ENCODE assay signal across 7 mouse cellular contexts in the genomic region with DNA sequence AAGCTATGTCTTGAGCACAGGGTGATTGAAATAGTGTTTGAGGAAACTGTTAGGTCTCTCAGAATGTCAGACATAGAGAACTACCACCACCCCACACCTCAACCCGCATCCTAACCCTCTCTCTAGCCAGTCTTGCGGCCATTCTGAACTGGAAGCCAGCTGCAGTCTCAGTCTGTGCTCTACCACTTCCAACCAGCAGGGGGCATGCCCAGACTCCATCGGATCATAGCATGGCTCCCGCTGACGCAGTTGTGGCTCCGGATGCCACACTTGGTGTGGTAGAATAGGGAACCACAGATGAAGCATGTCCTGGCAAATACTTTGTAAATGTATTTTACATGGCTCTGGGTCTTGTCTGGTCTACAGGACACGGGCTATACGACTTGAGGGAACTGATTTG. TPM values are rescaled to one million over a fixed set of nuclear protein-coding genes. Genes with fewer than 3 reads are reported as not detected.
DNase-seq lines count a peak whose midpoint lies in the region; ATAC-seq and TF ChIP-seq lines count a peak whose summit lies in the region.

No protein-coding gene starts in this region.

- H3K9ac ChIP-seq in liver, embryonic 16.5 days (ENCODE audit: low read depth, low read length) = no peak overlapping the region
- no peak overlapping the region for H3K9ac ChIP-seq in stomach, postnatal 0 days (ENCODE audit: low read length)

- peak; percentile 54 for TF ChIP-seq CTCF in left cerebral cortex, adult 2 months (IDR thresholded peaks at IDR 0.05)
- TF ChIP-seq CTCF in stomach, postnatal 0 days (IDR thresholded peaks at IDR 0.05; ENCODE audit: low read depth) = peak; percentile 73

- H3K27ac ChIP-seq in left cerebral cortex, adult 2 months = no peak overlapping the region
- H3K27ac ChIP-seq in liver, embryonic 16.5 days (ENCODE audit: low read length) = no peak overlapping the region
- no peak overlapping the region for H3K27ac ChIP-seq in stomach, postnatal 0 days (replicated peaks)

- H3K4me2 ChIP-seq in liver, embryonic 16.5 days (ENCODE audit: low read depth, low read length) = peak overlapping the region; percentile 31
- no peak overlapping the region for H3K4me2 ChIP-seq in stomach, postnatal 0 days (replicated peaks; ENCODE audit: low read depth)

- 0 out of 2 replicates have a peak, but pooled peaks have one; percentile 19 for ATAC-seq in liver, embryonic 16.5 days (ENCODE audit: low read depth)
- no peak for ATAC-seq in stomach, postnatal 0 days (ENCODE audit: low FRiP score, low TSS enrichment)

- intact Hi-C loops in left cerebral cortex, adult 2 months (cut with DNase I) = no loop called here
- intact Hi-C loops in gastrocnemius, postnatal 14 days (cut with DNase I; ENCODE audit: low total_unique reads) = no loop called here

- no peaks in the 10 kb centered on the region for H3K9me3 ChIP-seq in liver, embryonic 16.5 days (replicated peaks; ENCODE audit: control insufficient read depth, low read length)
- no peaks in the 10 kb centered on the region for H3K9me3 ChIP-seq in stomach, postnatal 0 days (ENCODE audit: control insufficient read depth, low read length)

- H3K4me3 ChIP-seq in left cerebral cortex, adult 2 months = no peak overlapping the region
- H3K4me3 ChIP-seq in liver, embryonic 16.5 days (ENCODE audit: low read depth, low read length) = peak overlapping the region; percentile 42
- no peak overlapping the region for H3K4me3 ChIP-seq in stomach, postnatal 0 days (ENCODE audit: low read depth, low read length)

- H3K36me3 ChIP-seq in liver, embryonic 16.5 days (ENCODE audit: control insufficient read depth, insufficient read depth) = no peaks in the 10 kb centered on the region
- H3K36me3 ChIP-seq in stomach, postnatal 0 days (ENCODE audit: control insufficient read depth, insufficient read depth, low read length) = no peaks in the 10 kb centered on the region

- no peaks in the 10 kb centered on the region; the same call in 1 of the 2 replicates for H3K4me1 ChIP-seq in liver, embryonic 16.5 days (ENCODE audit: control insufficient read depth, low read depth, low read length)
- no peaks in the 10 kb centered on the region for H3K4me1 ChIP-seq in stomach, postnatal 0 days (replicated peaks; ENCODE audit: control insufficient read depth, insufficient read depth)

- TF ChIP-seq EP300 in stomach, postnatal 0 days (optimal IDR thresholded peaks at IDR 0.05) = no peak

- WGBS in liver, embryonic 16.5 days (ENCODE audit: insufficient replicate concordance) = 38% methylated on average over 8 of the region's 8 CpGs
- 45% methylated on average over 8 of the region's 8 CpGs for WGBS in stomach, postnatal 0 days

- DNase-seq in left cerebral cortex, adult 2 months (ENCODE audit: extremely low spot score in 1 of 2, low spot score in 2 of 2) = peak in 1 of 2 experiments; percentile 11
- DNase-seq in left cerebral cortex, adult 11 months (ENCODE audit: low spot score) = no peak
- peak; percentile 7 for DNase-seq in Muller cell, postnatal 12 days (ENCODE audit: inconsistent ontology term)
- peak; percentile 9 to 21 for DNase-seq in adrenal gland, postnatal 4 days (ENCODE audit: low spot score in 2 of 2)
- peak; percentile 9 for DNase-seq in gastrocnemius, postnatal 14 days
- DNase-seq in stomach, postnatal 0 days (ENCODE audit: low spot score) = peak; percentile 37

- H3K27me3 ChIP-seq in liver, embryonic 16.5 days (ENCODE audit: control insufficient read depth, insufficient read depth, low read depth, low read length) = no peaks in the 10 kb centered on the region
- H3K27me3 ChIP-seq in stomach, postnatal 0 days (ENCODE audit: control insufficient read depth, insufficient read depth, low read length) = no peaks in the 10 kb centered on the region

RNA-seq across cellular contexts. Expression of gene Gc, which starts 2.2 kb away (rescaled TPM):
- total RNA-seq in left cerebral cortex, adult 2 months (2021) = not detected
- 100 to 1,000 TPM in 1 of 2 experiments, 1 to 10 TPM in 1; 8.5 to 281 TPM for total RNA-seq in adrenal gland, postnatal 4 days (2021)
- total RNA-seq in gastrocnemius, postnatal 14 days (2021) = not detected
- 823 and 970 TPM in 2 replicates for polyA plus RNA-seq in liver, embryonic 16.5 days (2015; fragmentation: Nextera tagmentation; extraction: Ambion mirVana)
- polyA plus RNA-seq in stomach, postnatal 0 days (2015; fragmentation: Nextera tagmentation; extraction: Ambion mirVana) = 3.0 and 6.2 TPM in 2 replicates

Comparison
In these comparisons a context has a peak if more than half of its experiments do, and no peak if none do; other contexts are left out.
1. RNA of gene Gc, which starts 2.2 kb away (total RNA-seq): 8.5 to 281 TPM in adrenal gland, postnatal 4 days; not detected in gastrocnemius, postnatal 14 days and not detected in left cerebral cortex, adult 2 months; every median in the first group is over 4 times any median in the second.